Mouse (Mus musculus): ENCODE measurements around the gene Camta1.
A peak's percentile ranks its signal among the peaks of the same experiment; 100 is the strongest.

Camta1 gene

DNA sequence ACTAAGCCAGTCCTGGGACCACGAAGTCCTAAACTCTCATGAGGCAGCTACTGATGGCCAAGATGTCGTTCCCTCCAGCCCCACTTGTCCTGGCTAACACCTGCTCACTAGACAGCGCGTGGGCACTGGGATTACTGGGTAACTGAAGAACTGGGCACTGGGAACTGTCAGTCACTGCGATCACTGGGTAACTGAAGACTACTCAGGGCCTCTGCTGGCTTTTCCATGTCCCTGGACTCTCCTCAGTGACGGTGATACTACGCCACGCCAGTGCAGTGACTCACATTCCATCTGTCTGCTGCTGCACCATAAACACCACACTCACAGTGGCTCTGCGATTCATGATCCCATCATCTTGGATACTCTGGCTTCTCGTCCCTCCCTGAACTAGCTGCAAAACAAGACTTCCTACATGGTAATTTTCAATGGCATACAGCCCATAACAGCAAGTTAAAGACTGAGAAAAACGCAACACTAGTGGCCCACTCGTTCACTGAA, 81.7 kb downstream of the Camta1 start:
- DNase-seq (ENCODE audit: low read depth, low spot score), result no peak

DNA sequence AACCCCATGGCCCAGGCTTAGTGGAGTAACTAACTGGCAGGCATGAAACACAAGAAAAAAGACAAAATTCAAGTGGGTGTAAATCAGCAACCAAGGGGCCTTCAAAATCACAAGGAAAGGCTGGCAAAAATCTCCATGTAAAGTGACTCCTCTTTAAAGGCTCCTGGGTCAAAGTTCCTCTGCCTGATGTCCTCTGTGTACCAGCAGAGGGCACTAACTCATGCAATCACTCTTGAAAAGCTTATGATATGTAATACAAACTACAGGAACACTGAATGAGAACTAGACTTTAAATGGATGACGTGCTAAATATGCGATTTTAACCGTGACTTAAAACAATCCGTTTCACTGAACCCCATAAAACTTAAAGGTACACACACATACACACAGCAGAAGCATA, 83.2 kb downstream of the Camta1 start:
- peak; percentile 36 for DNase-seq (ENCODE audit: low read depth, low spot score)

GRCm38 (mm10) chr4:151777451-151777850, 84.2 kb downstream of the Camta1 start:
- DNase-seq (ENCODE audit: low read depth, low spot score), result no peak

DNA sequence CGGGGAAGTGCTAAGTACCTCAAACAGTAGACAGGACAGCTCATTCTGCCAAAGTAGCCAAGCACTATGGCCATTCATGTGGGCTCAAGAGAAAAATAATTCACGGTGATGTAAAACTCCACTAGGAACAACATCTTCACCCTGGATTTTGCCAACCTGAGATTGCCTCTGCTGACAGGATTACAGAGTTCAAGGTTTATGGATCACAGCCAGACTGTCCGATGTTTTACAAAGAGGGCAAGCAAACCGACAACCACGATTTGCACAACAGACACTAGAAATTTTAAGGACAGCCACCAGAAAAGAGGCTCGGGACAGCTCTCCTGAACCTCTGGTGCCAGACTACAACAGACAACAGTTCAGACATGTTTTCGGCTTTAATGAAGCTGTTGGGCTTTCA, 86.2 kb downstream of the Camta1 start:
- DNase-seq (ENCODE audit: low read depth, low spot score), result no peak

DNA sequence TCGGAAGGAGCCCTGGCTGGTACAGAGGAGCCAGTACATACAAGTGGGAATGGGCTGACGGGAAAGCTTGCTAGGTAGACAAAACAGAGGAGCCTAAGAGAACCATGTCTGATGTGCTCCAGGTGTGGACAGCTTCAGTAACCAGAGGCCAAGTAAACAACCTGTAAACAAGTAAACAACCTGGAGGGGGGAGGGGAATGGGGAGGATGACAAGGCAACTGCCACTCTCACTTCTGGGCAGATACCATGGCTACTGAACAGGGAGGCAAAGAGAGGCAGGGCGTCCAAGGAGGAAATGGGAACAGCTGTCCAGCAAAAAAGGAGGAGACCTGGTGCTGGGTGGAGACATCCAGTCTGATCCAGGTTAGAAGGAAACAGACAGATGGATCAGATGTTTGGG, 88.0 kb downstream of the Camta1 start:
- no peak for DNase-seq (ENCODE audit: low read depth, low spot score)

DNA sequence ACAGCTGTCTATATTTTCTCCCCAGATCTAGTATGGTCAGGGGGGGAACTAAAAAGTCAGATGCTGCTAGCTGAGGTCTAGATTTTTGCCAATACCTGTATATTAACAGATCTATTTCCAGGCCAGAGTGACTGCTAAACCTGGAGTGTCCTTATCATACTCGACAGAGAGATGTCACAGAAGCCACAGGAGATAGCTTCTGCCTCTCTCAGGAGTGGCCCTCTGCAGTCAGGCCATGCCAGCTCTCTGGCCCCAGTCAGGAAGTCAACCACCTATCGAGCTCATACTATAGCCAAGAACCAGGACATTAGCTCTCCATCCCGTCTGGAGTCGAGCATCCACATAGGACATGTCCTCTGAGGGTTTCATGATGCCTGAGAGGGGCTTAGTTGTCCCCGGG, 88.7 kb downstream of the Camta1 start:
- no peak for DNase-seq (ENCODE audit: low read depth, low spot score)

GRCm38 (mm10) chr4:151770697-151771096, 91.0 kb downstream of the Camta1 start:
- DNase-seq (ENCODE audit: low read depth, low spot score), result no peak

GRCm38 (mm10) chr4:151767786-151768185, 93.9 kb downstream of the Camta1 start:
- no peak for DNase-seq (ENCODE audit: low read depth, low spot score)

- DNase-seq (ENCODE audit: low read depth, low spot score), result no peak
Observed at GRCm38 (mm10) chr4:151767361-151767760, 94.3 kb downstream of the Camta1 start.

- DNase-seq (ENCODE audit: low read depth, low spot score), result no peak
Observed at GRCm38 (mm10) chr4:151765376-151765775, 96.3 kb downstream of the Camta1 start.

GRCm38 (mm10) chr4:151763928-151764327, 97.7 kb downstream of the Camta1 start:
- DNase-seq (ENCODE audit: low read depth, low spot score), result no peak

GRCm38 (mm10) chr4:151759095-151759494, 102.6 kb downstream of the Camta1 start:
- DNase-seq (ENCODE audit: low read depth, low spot score), result no peak

GRCm38 (mm10) chr4:151758337-151758736, 103.3 kb downstream of the Camta1 start:
- DNase-seq (ENCODE audit: low read depth, low spot score), result no peak

DNA sequence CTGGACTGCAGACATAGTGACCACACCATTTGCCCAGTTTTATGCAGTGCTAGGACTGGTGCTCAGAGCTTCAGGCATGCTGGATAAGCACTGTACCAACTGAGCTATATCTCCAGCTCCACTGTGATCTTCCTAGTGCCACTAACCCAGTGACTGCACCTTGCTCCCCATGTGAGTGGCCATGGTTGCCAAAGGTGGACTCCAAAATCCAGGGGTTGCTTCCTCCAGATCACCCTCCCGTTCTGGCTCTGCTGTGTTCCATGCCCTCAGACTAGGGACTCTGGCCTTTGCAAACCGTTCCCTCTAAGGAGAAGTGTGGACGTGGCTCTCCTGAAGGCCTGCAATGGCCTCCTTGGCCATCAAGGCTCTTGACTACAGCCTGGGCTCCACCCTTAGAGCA, 104.4 kb downstream of the Camta1 start:
- DNase-seq (ENCODE audit: low read depth, low spot score), result no peak

GRCm38 (mm10) chr4:151756400-151756799, 105.3 kb downstream of the Camta1 start:
- DNase-seq (ENCODE audit: low read depth, low spot score), result no peak

GRCm38 (mm10) chr4:151753231-151753630, 108.4 kb downstream of the Camta1 start:
- DNase-seq (ENCODE audit: low read depth, low spot score), result no peak

- no peak for DNase-seq (ENCODE audit: low read depth, low spot score)
Observed at GRCm38 (mm10) chr4:151752551-151752950, 109.1 kb downstream of the Camta1 start.

- no peak for DNase-seq (ENCODE audit: low read depth, low spot score)
Observed at GRCm38 (mm10) chr4:151751270-151751945, 110.3 kb downstream of the Camta1 start.

DNA sequence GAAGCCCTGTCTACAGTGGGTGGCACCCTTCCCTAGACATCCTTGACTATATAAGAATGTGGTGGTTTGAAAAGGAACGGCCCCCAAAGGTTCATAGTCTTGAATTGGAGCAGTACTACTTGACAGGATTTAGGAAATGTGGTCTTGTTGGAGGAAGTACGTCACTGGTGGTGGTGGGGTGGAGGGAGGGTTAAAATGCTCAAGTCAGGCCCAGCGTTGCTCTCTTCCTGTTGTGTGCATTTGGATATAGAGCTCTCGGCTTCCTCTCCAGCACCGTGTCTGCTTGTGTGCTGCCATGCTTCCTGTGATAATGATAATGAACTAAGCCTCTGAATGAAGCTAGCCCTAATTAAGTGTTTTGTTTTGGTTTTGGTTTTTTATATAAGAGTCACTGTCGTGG, 114.0 kb downstream of the Camta1 start:
- DNase-seq (ENCODE audit: low read depth, low spot score), result no peak

DNA sequence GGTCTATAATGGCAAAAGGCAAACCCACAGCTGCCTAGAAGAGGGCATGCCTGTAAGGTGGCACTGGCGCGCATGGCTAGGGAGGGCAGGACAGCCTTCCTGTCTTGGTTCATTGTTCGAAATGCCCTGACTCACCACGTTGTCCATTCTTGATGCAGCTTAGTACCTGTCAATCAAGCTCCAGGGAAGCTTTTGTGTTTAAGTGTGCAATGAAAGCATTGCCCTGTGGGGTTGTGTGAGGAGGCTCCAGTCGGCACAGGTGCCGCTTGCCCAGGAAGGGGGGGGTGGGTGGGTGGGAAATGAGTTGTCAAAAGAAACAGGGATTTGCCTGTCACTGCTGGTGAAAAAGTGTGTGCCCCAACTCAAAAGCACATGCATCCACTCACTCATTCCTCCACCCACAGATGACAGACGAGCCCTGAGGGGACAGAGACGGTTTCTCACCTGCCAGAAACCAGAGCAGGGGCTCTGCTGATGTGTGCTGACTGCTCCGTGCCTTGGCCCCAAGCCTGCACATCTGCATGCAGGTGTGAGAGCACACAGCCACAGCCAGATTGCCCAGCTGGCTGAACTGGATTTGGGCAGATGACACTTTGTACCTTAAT, 115.6 kb downstream of the Camta1 start:
- no peak for DNase-seq (ENCODE audit: low read depth, low spot score)

- no peak for DNase-seq (ENCODE audit: low read depth, low spot score)
Observed at GRCm38 (mm10) chr4:151741249-151742137, 120.2 kb downstream of the Camta1 start.

DNA sequence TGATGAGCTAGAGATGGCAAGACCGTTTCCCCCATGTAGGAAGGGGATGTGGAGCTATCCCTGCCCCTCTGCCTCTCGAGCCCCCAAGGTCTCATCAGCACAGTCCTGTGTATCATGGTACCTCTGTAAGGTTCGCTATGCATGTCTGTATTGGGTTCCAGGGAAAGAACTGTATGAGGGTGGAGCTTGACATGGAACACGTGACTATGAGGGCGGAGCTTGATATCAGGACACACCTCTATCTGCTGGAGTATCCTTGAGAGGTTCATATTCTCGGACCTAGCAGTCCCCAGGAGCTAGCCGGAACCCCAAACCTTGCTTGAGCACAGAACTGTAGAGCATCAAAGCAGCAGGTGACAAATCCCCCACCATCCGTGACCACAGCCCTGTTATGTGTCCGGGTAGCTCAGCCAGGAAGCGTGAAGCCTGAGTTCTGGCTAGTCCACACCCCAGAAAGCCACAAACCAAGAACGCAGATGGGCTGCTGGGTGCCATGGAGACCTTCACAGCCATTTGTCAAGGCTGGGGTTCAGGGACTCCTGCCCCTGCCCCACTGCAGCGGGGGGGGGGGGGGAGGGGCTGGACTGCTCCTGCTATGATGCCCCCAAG, 122.2 kb downstream of the Camta1 start:
- DNase-seq (ENCODE audit: low read depth, low spot score), result no peak
